Mouse (Mus musculus) liver, embryonic 15.5 days (tissue): ENCODE data around the gene Dop1a. TPM values are rescaled to one million over a fixed set of nuclear protein-coding genes. Genes with fewer than 3 reads are reported as not detected.

Experiments
- ATAC-seq: fragments of 200-750 bp; cut with Nextera tagmentation; 2 replicates; pipeline ENCODE4 v1.8.0; 2017; ENCODE audit warnings: moderate number of reproducible peaks, mild to moderate bottlenecking, moderate library complexity; ENCODE audit not compliant: insufficient read depth
- H3K27ac ChIP-seq: fragments of 300-500 bp; sonication (generic); replicated peaks from 2 replicates; pipeline ENCODE4 v1.5.1; 2015; ENCODE audit warnings: mild to moderate bottlenecking, inconsistent platforms
- H3K27me3 ChIP-seq: fragments of 300-500 bp; sonication (generic); 2 replicates; pipeline ENCODE4 v1.6.1; 2015; ENCODE audit warnings: mild to moderate bottlenecking, inconsistent platforms
- H3K36me3 ChIP-seq: fragments of 300-500 bp; sonication (generic); replicated peaks from 2 replicates; pipeline ENCODE4 v1.6.1; 2015; ENCODE audit warnings: moderate library complexity, mild to moderate bottlenecking, inconsistent platforms
- H3K4me1 ChIP-seq: fragments of 300-500 bp; sonication (generic); replicated peaks from 2 replicates; pipeline ENCODE4 v1.6.1; 2015; ENCODE audit warnings: inconsistent platforms
- H3K4me2 ChIP-seq: fragments of 300-500 bp; sonication (generic); 2 replicates; pipeline ENCODE4 v1.6.1; 2015; ENCODE audit warnings: moderate library complexity, mild to moderate bottlenecking, inconsistent platforms
- H3K4me3 ChIP-seq: fragments of 300-500 bp; sonication (generic); replicated peaks from 2 replicates; pipeline ENCODE4 v1.5.1; 2015; ENCODE audit warnings: mild to moderate bottlenecking, inconsistent platforms
- H3K9ac ChIP-seq: fragments of 300-500 bp; sonication (generic); 2 replicates; pipeline ENCODE4 v1.6.1; 2015; ENCODE audit warnings: moderate library complexity, mild to moderate bottlenecking, inconsistent platforms
- H3K9me3 ChIP-seq: fragments of 300-500 bp; sonication (generic); replicated peaks from 2 replicates; pipeline ENCODE4 v1.6.1; 2016; ENCODE audit warnings: inconsistent platforms
- WGBS: fragments of 180-500 bp; shearing (Covaris S2); methylation state at CpG from one replicate; pipeline ENCODE4 v1.1.7; 2015; ENCODE audit warnings: mixed read lengths; ENCODE audit not compliant: insufficient replicate concordance; 5-methylcytosine and 5-hydroxymethylcytosine counted together
- polyA plus RNA-seq: library from polyadenylated mRNA; unstranded; fragments of >200 nt; fragmentation: Nextera tagmentation; extraction: Ambion mirVana; gene quantifications from 2 replicates; pipeline ENCODE4 v1.2.1, GENCODE M21; 2015

Gene Dop1a
- polyA plus RNA-seq, 1 experiment from 2014 or later, result 3.9 TPM

GRCm38 (mm10) chr9:86507437-86507836 lies 40.5 kb downstream of the Dop1a start:
- H3K27ac ChIP-seq, result no peak overlapping the region
- no peak overlapping the region for H3K9ac ChIP-seq
- peak; percentile 78 for ATAC-seq
- no peak overlapping the region for H3K4me3 ChIP-seq
- H3K4me2 ChIP-seq, result no peak overlapping the region
- H3K27me3 ChIP-seq, result no peaks in the 10 kb centered on the region
- peaks cover 4% of the 10 kb centered on the region for H3K4me1 ChIP-seq
- WGBS, result 29% methylated on average over 4 of the region's 4 CpGs
- no peaks in the 10 kb centered on the region for H3K9me3 ChIP-seq
- H3K36me3 ChIP-seq, result peaks cover 4% of the 10 kb centered on the region

GRCm38 (mm10) chr9:86513733-86514132 lies 46.8 kb downstream of the Dop1a start:
- H3K9ac ChIP-seq, result no peak overlapping the region
- no peak for ATAC-seq
- peaks cover 37% of the 10 kb centered on the region for H3K36me3 ChIP-seq
- no peak overlapping the region for H3K4me2 ChIP-seq
- no peaks in the 10 kb centered on the region for H3K4me1 ChIP-seq
- no peak overlapping the region for H3K27ac ChIP-seq
- no peaks in the 10 kb centered on the region for H3K9me3 ChIP-seq
- 80% methylated on average over 5 of the region's 5 CpGs for WGBS
- H3K27me3 ChIP-seq, result no peaks in the 10 kb centered on the region
- no peak overlapping the region for H3K4me3 ChIP-seq

- no peaks in the 10 kb centered on the region for H3K27me3 ChIP-seq
- H3K9ac ChIP-seq, result no peak overlapping the region
- no peak overlapping the region for H3K27ac ChIP-seq
- 61% methylated on average over 3 of the region's 3 CpGs for WGBS
- H3K4me1 ChIP-seq, result no peaks in the 10 kb centered on the region
- no peak for ATAC-seq
- peaks cover 41% of the 10 kb centered on the region for H3K36me3 ChIP-seq
- no peaks in the 10 kb centered on the region for H3K9me3 ChIP-seq
- H3K4me2 ChIP-seq, result no peak overlapping the region
- H3K4me3 ChIP-seq, result no peak overlapping the region
Observed at GRCm38 (mm10) chr9:86514390-86514789, 47.4 kb downstream of the Dop1a start.

GRCm38 (mm10) chr9:86514798-86515197 lies 47.8 kb downstream of the Dop1a start:
- Histone ChIP-seq H3K4me3 (no peak overlapping the region), H3K27me3 (no peaks in the 10 kb centered on the region), H3K9ac (no peak overlapping the region), H3K36me3 (peaks cover 43% of the 10 kb centered on the region), H3K9me3 (no peaks in the 10 kb centered on the region), H3K4me1 (no peaks in the 10 kb centered on the region), H3K4me2 (no peak overlapping the region), H3K27ac (no peak overlapping the region)
- WGBS, result 81% methylated on average over 4 of the region's 4 CpGs
- no peak for ATAC-seq

GRCm38 (mm10) chr9:86522335-86522734 lies 55.4 kb downstream of the Dop1a start:
- Histone ChIP-seq H3K9ac (no peak overlapping the region), H3K9me3 (no peaks in the 10 kb centered on the region), H3K36me3 (peaks cover 34% of the 10 kb centered on the region), H3K4me2 (no peak overlapping the region), H3K4me3 (no peak overlapping the region), H3K4me1 (no peaks in the 10 kb centered on the region), H3K27me3 (no peaks in the 10 kb centered on the region), H3K27ac (no peak overlapping the region)
- no peak for ATAC-seq

GRCm38 (mm10) chr9:86525600-86525999 lies 58.6 kb downstream of the Dop1a start:
- Histone ChIP-seq H3K4me2 (no peak overlapping the region), H3K9me3 (no peaks in the 10 kb centered on the region), H3K27ac (no peak overlapping the region), H3K36me3 (peaks cover 25% of the 10 kb centered on the region), H3K4me1 (no peaks in the 10 kb centered on the region), H3K4me3 (no peak overlapping the region), H3K27me3 (no peaks in the 10 kb centered on the region), H3K9ac (no peak overlapping the region)
- ATAC-seq, result no peak
- 58% methylated on average over 2 of the region's 2 CpGs for WGBS

GRCm38 (mm10) chr9:86534071-86534470 lies 67.1 kb downstream of the Dop1a start:
- 68% methylated on average over 5 of the region's 5 CpGs for WGBS
- ATAC-seq, result no peak
- Histone ChIP-seq H3K9me3 (no peaks in the 10 kb centered on the region), H3K4me1 (no peaks in the 10 kb centered on the region), H3K27me3 (no peaks in the 10 kb centered on the region), H3K4me2 (no peak overlapping the region), H3K4me3 (no peak overlapping the region), H3K9ac (no peak overlapping the region), H3K36me3 (peaks cover 14% of the 10 kb centered on the region; the same call in 1 of the 2 replicates), H3K27ac (no peak overlapping the region)

- Histone ChIP-seq H3K4me3 (no peak overlapping the region), H3K27me3 (no peaks in the 10 kb centered on the region), H3K9ac (no peak overlapping the region), H3K9me3 (no peaks in the 10 kb centered on the region), H3K27ac (no peak overlapping the region), H3K36me3 (peaks cover 26% of the 10 kb centered on the region), H3K4me2 (no peak overlapping the region), H3K4me1 (no peaks in the 10 kb centered on the region)
- 80% methylated on average over 3 of the region's 3 CpGs for WGBS
- ATAC-seq, result no peak
Observed at GRCm38 (mm10) chr9:86543451-86543850, 76.5 kb downstream of the Dop1a start.

- Histone ChIP-seq H3K36me3 (peaks cover 31% of the 10 kb centered on the region), H3K4me1 (no peaks in the 10 kb centered on the region), H3K27me3 (no peaks in the 10 kb centered on the region), H3K4me2 (no peak overlapping the region), H3K4me3 (no peak overlapping the region), H3K9ac (no peak overlapping the region), H3K9me3 (no peaks in the 10 kb centered on the region), H3K27ac (no peak overlapping the region)
- ATAC-seq, result no peak
- WGBS, result 40% methylated on average over 1 of the region's 1 CpGs
Observed at GRCm38 (mm10) chr9:86544559-86544958, 77.6 kb downstream of the Dop1a start.

GRCm38 (mm10) chr9:86549637-86550162 lies 82.7 kb downstream of the Dop1a start:
- no peak overlapping the region for H3K4me2 ChIP-seq
- no peaks in the 10 kb centered on the region for H3K9me3 ChIP-seq
- no peak overlapping the region for H3K4me3 ChIP-seq
- peak; percentile 40; the same call in 1 of the 2 replicates for ATAC-seq
- H3K27ac ChIP-seq, result no peak overlapping the region
- H3K27me3 ChIP-seq, result no peaks in the 10 kb centered on the region
- H3K9ac ChIP-seq, result no peak overlapping the region
- H3K4me1 ChIP-seq, result no peaks in the 10 kb centered on the region
- H3K36me3 ChIP-seq, result peaks cover 45% of the 10 kb centered on the region
- 66% methylated on average over 5 of the region's 5 CpGs for WGBS

GRCm38 (mm10) chr9:86550717-86551116 lies 83.8 kb downstream of the Dop1a start:
- Histone ChIP-seq H3K9ac (no peak overlapping the region), H3K4me3 (no peak overlapping the region), H3K9me3 (no peaks in the 10 kb centered on the region), H3K4me2 (no peak overlapping the region), H3K36me3 (peaks cover 47% of the 10 kb centered on the region), H3K27ac (no peak overlapping the region), H3K4me1 (no peaks in the 10 kb centered on the region), H3K27me3 (no peaks in the 10 kb centered on the region)
- WGBS, result 74% methylated on average over 3 of the region's 3 CpGs
- no peak for ATAC-seq

- peaks cover 59% of the 10 kb centered on the region for H3K36me3 ChIP-seq
Observed at GRCm38 (mm10) chr9:86553886-86554285, 86.9 kb downstream of the Dop1a start.

More at GRCm38 (mm10) chr9:86553886-86554285, 86.9 kb downstream of the Dop1a start:
- no peak for ATAC-seq
- H3K4me2 ChIP-seq, result no peak overlapping the region
- no peaks in the 10 kb centered on the region for H3K4me1 ChIP-seq
- no peak overlapping the region for H3K9ac ChIP-seq
- WGBS, result 77% methylated on average over 9 of the region's 9 CpGs
- no peaks in the 10 kb centered on the region for H3K27me3 ChIP-seq
- no peak overlapping the region for H3K4me3 ChIP-seq
- H3K9me3 ChIP-seq, result no peaks in the 10 kb centered on the region
- H3K27ac ChIP-seq, result no peak overlapping the region
